Mouse (Mus musculus) intestine, embryonic 14.5 days (tissue): ENCODE data around the gene Gm10382. TPM values are rescaled to one million over a fixed set of nuclear protein-coding genes. Genes with fewer than 3 reads are reported as not detected.

Experiments used
- ATAC-seq: fragments of 200-750 bp; cut with Nextera tagmentation; replicated peaks from 2 replicates; pipeline ENCODE4 v1.8.0; 2017; ENCODE audit warnings: low read depth, moderate number of reproducible peaks, moderate TSS enrichment, moderate library complexity; ENCODE audit not compliant: low FRiP score, low TSS enrichment
- DNase-seq: peaks from one replicate; pipeline ENCODE4 v3.0.0-alpha.2; 2018; ENCODE audit warnings: low spot score
- H3K27ac ChIP-seq: fragments of 300-500 bp; sonication (generic); 2 replicates; pipeline ENCODE4 v1.5.1; 2014; ENCODE audit warnings: low read depth, mild to moderate bottlenecking, control low read depth
- H3K27me3 ChIP-seq: fragments of 300-500 bp; sonication (generic); replicated peaks from 2 replicates; pipeline ENCODE4 v1.6.1; 2014; ENCODE audit warnings: low read length, control low read depth; ENCODE audit not compliant: control insufficient read depth, insufficient read depth
- H3K36me3 ChIP-seq: fragments of 300-500 bp; sonication (generic); 2 replicates; pipeline ENCODE4 v1.6.1; 2014; ENCODE audit warnings: low read length, control low read depth; ENCODE audit not compliant: control insufficient read depth, insufficient read depth
- H3K4me1 ChIP-seq: fragments of 300-500 bp; sonication (generic); replicated peaks from 2 replicates; pipeline ENCODE4 v1.6.1; 2014; ENCODE audit warnings: low read length, control low read depth, mixed read lengths; ENCODE audit not compliant: control insufficient read depth, insufficient read depth
- H3K4me2 ChIP-seq: fragments of 300-500 bp; sonication (generic); 2 replicates; pipeline ENCODE4 v1.6.1; 2014; ENCODE audit warnings: low read length
- H3K4me3 ChIP-seq: fragments of 300-500 bp; sonication (generic); 2 replicates; pipeline ENCODE4 v1.5.1; 2014; ENCODE audit warnings: low read depth, low read length, control low read depth, mixed read lengths
- H3K9ac ChIP-seq: fragments of 300-500 bp; sonication (generic); 2 replicates; pipeline ENCODE4 v1.6.1; 2014; ENCODE audit warnings: mild to moderate bottlenecking, low read length
- H3K9me3 ChIP-seq: fragments of 300-500 bp; sonication (generic); 2 replicates; pipeline ENCODE4 v1.6.1; 2016; ENCODE audit warnings: low read length, control low read depth; ENCODE audit not compliant: control insufficient read depth
- WGBS: fragments of 180-500 bp; shearing (Covaris S2); extraction: QIAGEN DNeasy Blood & Tissue Kit; methylation state at CpG from one replicate; pipeline ENCODE4 v1.1.7; 2014; 5-methylcytosine and 5-hydroxymethylcytosine counted together
- polyA plus RNA-seq: library from polyadenylated mRNA; unstranded; fragments of >200 nt; fragmentation: Nextera tagmentation; extraction: Ambion mirVana; gene quantifications from 2 replicates; pipeline ENCODE4 v1.2.1, GENCODE M21; 2014

Gene Gm10382
- polyA plus RNA-seq, 1 experiment from 2014 or later, result 0.15 TPM

GRCm38 (mm10) chr5:125377214-125377613 is 11.9 kb upstream of the Gm10382 start:
- H3K4me2 ChIP-seq, result no peak overlapping the region
- ATAC-seq (no peak), DNase-seq (no peak)
- H3K4me3 ChIP-seq, result no peak overlapping the region
- no peak overlapping the region for H3K9ac ChIP-seq
- H3K9me3 ChIP-seq, result no peaks in the 10 kb centered on the region
- no peak overlapping the region for H3K27ac ChIP-seq
- no peaks in the 10 kb centered on the region for H3K4me1 ChIP-seq
- H3K27me3 ChIP-seq, result no peaks in the 10 kb centered on the region
- 69% methylated on average over 7 of the region's 7 CpGs for WGBS
- no peaks in the 10 kb centered on the region for H3K36me3 ChIP-seq

- no peaks in the 10 kb centered on the region for H3K9me3 ChIP-seq
- peaks cover 4% of the 10 kb centered on the region for H3K36me3 ChIP-seq
- DNase-seq (no peak), ATAC-seq (no peak)
- H3K4me1 ChIP-seq, result no peaks in the 10 kb centered on the region
- H3K4me3 ChIP-seq, result no peak overlapping the region
- H3K27ac ChIP-seq, result no peak overlapping the region
- WGBS, result 84% methylated on average over 5 of the region's 5 CpGs
- H3K9ac ChIP-seq, result no peak overlapping the region
- no peak overlapping the region for H3K4me2 ChIP-seq
- H3K27me3 ChIP-seq, result no peaks in the 10 kb centered on the region
Observed at GRCm38 (mm10) chr5:125378919-125379318, 10.2 kb upstream of the Gm10382 start.

DNA sequence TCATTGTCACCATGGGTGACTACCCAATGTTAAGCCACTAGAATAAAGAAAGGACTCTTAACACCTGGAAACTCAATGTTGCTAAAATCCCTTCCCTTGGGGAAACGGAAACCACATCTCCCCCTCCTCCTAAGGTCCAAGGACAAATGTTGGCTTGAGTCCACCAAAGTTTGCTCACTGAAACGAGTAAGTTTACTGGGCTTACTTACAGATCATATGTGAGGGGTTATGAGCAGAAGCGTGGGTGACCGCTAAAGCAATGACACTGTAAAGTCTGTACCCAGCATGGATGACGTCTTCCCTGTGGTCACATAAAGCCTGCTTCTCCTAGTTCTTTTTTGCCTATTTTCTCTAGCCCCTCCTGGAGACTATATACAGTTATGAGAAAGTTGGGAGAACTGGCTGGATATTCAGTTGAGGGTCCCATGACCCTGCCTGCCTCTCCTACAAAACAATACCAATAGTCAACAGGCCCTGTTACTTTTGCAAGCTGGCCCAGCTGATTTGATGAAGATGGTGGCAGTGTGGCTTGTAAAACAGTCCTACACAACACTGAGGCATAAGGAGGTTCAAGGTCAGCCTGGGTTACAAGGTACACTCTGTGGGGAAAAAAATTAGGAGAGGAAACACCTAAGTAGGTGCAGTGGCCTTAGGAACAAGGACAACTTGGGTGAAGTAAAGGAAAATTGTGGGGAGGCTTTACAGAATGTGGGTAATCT is 7.0 kb upstream of the Gm10382 start:
- peak; percentile 14; the same call in 1 of the 2 replicates for ATAC-seq
- no peak overlapping the region for H3K27ac ChIP-seq
- H3K9me3 ChIP-seq, result no peaks in the 10 kb centered on the region
- peaks cover 26% of the 10 kb centered on the region for H3K36me3 ChIP-seq
- 0 out of 2 replicates have a peak, but pooled peaks cover 3% of the 10 kb centered on the region for H3K4me1 ChIP-seq
- no peak overlapping the region for H3K4me2 ChIP-seq
- no peak for DNase-seq
- 72% methylated on average over 5 of the region's 5 CpGs for WGBS
- H3K27me3 ChIP-seq, result no peaks in the 10 kb centered on the region
- no peak overlapping the region for H3K9ac ChIP-seq
- H3K4me3 ChIP-seq, result no peak overlapping the region

DNA sequence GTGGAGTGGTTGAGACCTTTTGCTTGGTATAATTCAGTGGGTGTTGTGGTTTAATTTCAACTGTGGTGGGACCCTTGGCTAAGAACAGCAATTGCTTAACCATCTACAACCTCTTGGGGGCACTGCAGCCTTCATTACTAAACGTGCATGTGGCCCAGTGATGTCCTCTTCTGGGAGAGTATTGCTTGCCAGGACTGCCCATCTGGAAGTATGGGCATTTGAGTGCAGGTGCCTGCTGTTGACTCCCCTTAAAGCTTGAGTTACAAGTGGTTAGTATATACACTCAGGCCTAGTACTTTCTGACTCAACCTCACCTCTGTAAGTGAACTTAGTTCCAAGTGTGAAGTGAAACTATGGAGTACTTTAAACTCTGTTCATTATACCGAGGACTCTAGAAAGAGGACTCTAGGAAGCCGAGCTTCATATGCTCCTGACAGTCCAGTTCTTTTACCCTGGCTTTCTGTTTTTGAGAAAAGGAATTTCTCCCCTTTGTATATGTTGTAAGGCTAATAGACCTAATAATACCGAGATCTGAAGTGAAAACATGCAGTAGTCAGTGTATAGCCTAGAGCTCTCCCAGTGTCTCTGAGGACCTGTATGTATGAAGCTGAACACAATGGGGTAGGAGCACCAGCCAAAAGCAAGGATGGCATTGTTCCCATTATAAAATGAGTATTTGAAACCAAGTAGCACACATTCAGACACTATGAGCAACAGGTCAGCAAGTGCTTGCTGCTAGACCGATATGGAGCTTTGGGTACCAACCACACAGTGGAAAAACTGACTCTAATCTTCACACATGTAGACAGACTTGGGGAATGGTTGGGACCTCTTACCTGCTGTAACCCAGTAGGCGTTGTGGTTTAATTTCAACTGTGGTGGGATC is 6.2 kb upstream of the Gm10382 start:
- ATAC-seq (peak; percentile 28; the same call in 1 of the 2 replicates), DNase-seq (no peak)
- H3K9ac ChIP-seq, result no peak overlapping the region
- H3K27me3 ChIP-seq, result no peaks in the 10 kb centered on the region
- peaks cover 26% of the 10 kb centered on the region for H3K36me3 ChIP-seq
- H3K4me1 ChIP-seq, result 0 out of 2 replicates have a peak, but pooled peaks cover 3% of the 10 kb centered on the region
- no peaks in the 10 kb centered on the region for H3K9me3 ChIP-seq
- H3K27ac ChIP-seq, result no peak overlapping the region
- no peak overlapping the region for H3K4me2 ChIP-seq
- no peak overlapping the region for H3K4me3 ChIP-seq
- WGBS, result 51% methylated on average over 6 of the region's 6 CpGs

GRCm38 (mm10) chr5:125383637-125384420 is 5.3 kb upstream of the Gm10382 start:
- 76% methylated on average over 3 of the region's 3 CpGs for WGBS
- DNase-seq (no peak), ATAC-seq (no peak)
- no peak overlapping the region for H3K4me3 ChIP-seq
- H3K9ac ChIP-seq, result no peak overlapping the region
- H3K27me3 ChIP-seq, result no peaks in the 10 kb centered on the region
- no peak overlapping the region for H3K27ac ChIP-seq
- no peaks in the 10 kb centered on the region for H3K9me3 ChIP-seq
- peaks cover 32% of the 10 kb centered on the region for H3K36me3 ChIP-seq
- H3K4me1 ChIP-seq, result 0 out of 2 replicates have a peak, but pooled peaks cover 3% of the 10 kb centered on the region
- H3K4me2 ChIP-seq, result no peak overlapping the region

- no peak overlapping the region for H3K4me3 ChIP-seq
- H3K27ac ChIP-seq, result no peak overlapping the region
- ATAC-seq (no peak), DNase-seq (no peak)
- no peaks in the 10 kb centered on the region for H3K27me3 ChIP-seq
- H3K4me2 ChIP-seq, result no peak overlapping the region
- H3K36me3 ChIP-seq, result peaks cover 32% of the 10 kb centered on the region
- 83% methylated on average over 2 of the region's 2 CpGs for WGBS
- H3K9me3 ChIP-seq, result no peaks in the 10 kb centered on the region
- 0 out of 2 replicates have a peak, but pooled peaks cover 3% of the 10 kb centered on the region for H3K4me1 ChIP-seq
- H3K9ac ChIP-seq, result no peak overlapping the region
Observed at GRCm38 (mm10) chr5:125384512-125385214, 4.5 kb upstream of the Gm10382 start.

DNA sequence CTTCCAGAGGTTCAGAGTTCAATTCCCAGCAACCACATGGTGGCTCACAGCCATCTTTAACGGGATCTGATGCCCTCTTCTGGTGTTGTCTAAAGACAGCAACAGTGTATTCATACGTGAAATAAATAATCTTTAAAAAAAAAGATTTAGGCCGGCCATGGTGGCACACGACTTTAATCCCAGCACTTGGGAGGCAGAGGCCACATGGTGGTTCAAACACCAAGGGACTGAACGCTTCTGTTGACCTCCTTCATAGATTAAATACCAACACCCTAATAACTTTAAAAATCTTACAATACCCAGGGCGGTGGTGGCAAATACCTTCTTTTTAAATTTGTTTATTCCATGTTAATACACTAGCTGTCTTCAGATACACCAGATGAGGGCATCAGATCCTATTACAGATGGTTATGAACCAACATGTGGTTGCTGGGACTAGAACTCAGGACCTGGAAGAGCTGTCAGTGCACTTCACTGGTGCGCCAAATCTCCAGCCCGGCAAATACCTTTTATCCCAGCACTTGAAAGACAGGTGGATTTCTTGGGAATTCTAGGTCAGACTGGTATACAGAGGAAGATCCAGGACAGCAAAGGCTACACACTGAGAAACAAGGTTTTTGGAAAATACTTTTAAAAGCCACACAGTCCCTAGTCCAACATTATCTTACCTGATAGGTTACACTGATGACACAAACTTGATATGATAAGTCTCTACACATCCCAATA is 3.7 kb upstream of the Gm10382 start:
- Histone ChIP-seq H3K4me3 (no peak overlapping the region), H3K36me3 (peaks cover 32% of the 10 kb centered on the region), H3K27me3 (no peaks in the 10 kb centered on the region), H3K4me1 (peaks cover 3% of the 10 kb centered on the region; the same call in 1 of the 2 replicates), H3K27ac (no peak overlapping the region), H3K9ac (no peak overlapping the region), H3K9me3 (no peaks in the 10 kb centered on the region), H3K4me2 (no peak overlapping the region)
- ATAC-seq (no peak), DNase-seq (no peak)
- 80% methylated on average over 8 of the region's 8 CpGs for WGBS
